Mouse (Mus musculus) forebrain, postnatal 0 days (tissue): ENCODE measurements around the gene Tnn. TPM values are rescaled to one million over a fixed set of nuclear protein-coding genes. Genes with fewer than 3 reads are reported as not detected.

Source experiments
- ATAC-seq: fragments of 200-750 bp; cut with Nextera tagmentation; 2 replicates; pipeline ENCODE4 v1.8.0; 2017; ENCODE audit warnings: mild to moderate bottlenecking, moderate library complexity
- DNase-seq: peaks from one replicate; pipeline ENCODE4 v3.0.0-alpha.2; 2015
- H3K27ac ChIP-seq: fragments of 300-500 bp; sonication (generic); 2 replicates; pipeline ENCODE4 v1.5.1; 2014; ENCODE audit warnings: low read depth, mild to moderate bottlenecking, antibody characterized with exemption, low read length, moderate library complexity, mixed read lengths
- H3K27me3 ChIP-seq: fragments of 300-500 bp; sonication (generic); 2 replicates; pipeline ENCODE4 v1.6.1; 2014; ENCODE audit warnings: mild to moderate bottlenecking, low read length, mixed read lengths; ENCODE audit not compliant: insufficient read depth
- H3K36me3 ChIP-seq: fragments of 300-500 bp; sonication (generic); 2 replicates; pipeline ENCODE4 v1.6.1; 2014; ENCODE audit warnings: mild to moderate bottlenecking, moderate library complexity; ENCODE audit not compliant: insufficient read depth
- H3K4me1 ChIP-seq: fragments of 300-500 bp; sonication (generic); 2 replicates; pipeline ENCODE4 v1.6.1; 2014; ENCODE audit warnings: antibody characterized with exemption; ENCODE audit not compliant: insufficient read depth
- H3K4me2 ChIP-seq: fragments of 300-500 bp; sonication (generic); 2 replicates; pipeline ENCODE4 v1.6.1; 2014; ENCODE audit warnings: low read depth, mild to moderate bottlenecking, moderate library complexity
- H3K4me3 ChIP-seq: fragments of 300-500 bp; sonication (generic); 2 replicates; pipeline ENCODE4 v1.5.1; 2014; ENCODE audit warnings: low read depth, low read length, mixed read lengths
- H3K9ac ChIP-seq: fragments of 300-500 bp; sonication (generic); 2 replicates; pipeline ENCODE4 v1.6.1; 2014; ENCODE audit warnings: mild to moderate bottlenecking
- H3K9me3 ChIP-seq: fragments of 300-500 bp; sonication (generic); 2 replicates; pipeline ENCODE4 v1.6.1; 2016; ENCODE audit warnings: low read length
- CTCF ChIP-seq: sonication (generic); IDR thresholded peaks from 2 replicates; pipeline ENCODE4 v1.5.1; 2016; ENCODE audit warnings: antibody characterized with exemption, control low read depth, low read depth
- WGBS: fragments of 180-500 bp; shearing (Covaris S2); extraction: QIAGEN DNeasy Blood & Tissue Kit; methylation state at CpG from one replicate; pipeline ENCODE4 v1.1.7; 2014; 5-methylcytosine and 5-hydroxymethylcytosine counted together
- polyA plus RNA-seq: library from polyadenylated mRNA; unstranded; fragments of >200 nt; fragmentation: Nextera tagmentation; extraction: Ambion mirVana; gene quantifications from 2 replicates; pipeline ENCODE4 v1.2.1, GENCODE M21; 2015
- total RNA-seq: library from RNA; depleted of rRNA; stranded (reverse); fragments of >200 nt; gene quantifications from 2 replicates; pipeline ENCODE4 v1.2.3, GENCODE M21; 2014

Gene Tnn
- total and polyA plus RNA-seq, 2 experiments from 2014 or later: 0.06 to 2.8 TPM

DNA sequence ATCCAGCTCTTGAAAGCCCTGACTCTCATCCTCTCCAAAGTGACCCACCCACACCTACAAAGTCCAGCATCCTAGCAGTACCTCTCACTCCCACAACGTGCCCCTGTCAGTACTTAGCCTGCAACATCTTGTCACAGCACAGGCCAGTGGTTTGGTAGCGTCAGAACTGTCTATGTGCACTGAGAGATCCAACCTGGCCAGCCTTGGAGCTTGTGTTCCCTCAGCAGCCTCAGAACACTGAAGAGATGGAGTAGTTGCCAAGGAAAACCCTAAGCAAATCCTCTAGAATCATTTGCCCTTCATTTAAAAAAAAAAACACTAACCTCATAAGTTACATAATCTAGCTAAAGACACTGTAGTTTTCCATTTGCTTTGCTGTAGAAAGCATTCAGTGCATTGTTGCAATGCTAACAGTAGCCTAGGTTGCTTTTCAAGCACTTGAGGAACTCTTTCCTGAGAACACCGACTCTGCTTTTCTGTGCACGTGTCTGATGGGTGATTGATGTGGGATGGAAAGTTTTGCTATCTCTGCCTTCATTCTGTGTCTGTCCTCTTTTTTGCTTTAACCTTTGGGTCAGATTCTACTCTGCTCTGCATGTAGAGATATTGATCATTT is 19.8 kb downstream of the Tnn start:
- TF ChIP-seq CTCF: no peak
- ATAC-seq (no peak), DNase-seq (no peak)
- no peaks in the 10 kb centered on the region for H3K27me3 ChIP-seq
- no peak overlapping the region for H3K4me3 ChIP-seq
- no peaks in the 10 kb centered on the region for H3K36me3 ChIP-seq
- WGBS: 83% methylated on average over 4 of the region's 4 CpGs
- no peak overlapping the region for H3K9ac ChIP-seq
- H3K4me1 ChIP-seq: no peaks in the 10 kb centered on the region
- no peaks in the 10 kb centered on the region for H3K9me3 ChIP-seq
- no peak overlapping the region for H3K27ac ChIP-seq
- no peak overlapping the region for H3K4me2 ChIP-seq

DNA sequence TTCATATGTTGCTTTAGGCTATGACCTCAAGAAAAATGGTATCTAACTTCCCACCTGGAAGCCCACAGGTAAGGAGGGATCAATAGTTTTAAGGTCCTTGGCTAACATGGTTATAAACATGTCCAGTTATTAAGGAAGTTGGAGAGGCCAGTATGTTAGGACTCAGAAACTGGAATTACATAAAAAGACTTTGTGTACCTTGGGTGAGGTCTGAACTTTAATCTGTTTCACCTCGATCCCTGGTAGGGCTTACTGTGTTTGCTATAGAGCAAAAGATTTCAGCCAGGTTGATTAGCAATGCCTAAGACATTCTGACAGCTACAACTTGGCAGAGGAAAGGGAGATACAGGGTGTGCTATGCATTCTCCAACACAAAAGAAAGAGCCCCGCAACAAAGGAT is 29.4 kb downstream of the Tnn start:
- Histone ChIP-seq H3K4me3 (no peak overlapping the region), H3K4me1 (no peaks in the 10 kb centered on the region), H3K4me2 (no peak overlapping the region), H3K36me3 (no peaks in the 10 kb centered on the region), H3K27ac (no peak overlapping the region), H3K9ac (no peak overlapping the region), H3K27me3 (no peaks in the 10 kb centered on the region), H3K9me3 (no peaks in the 10 kb centered on the region)
- TF ChIP-seq CTCF: no peak
- no peak for ATAC-seq
- DNase-seq: no peak
- 90% methylated on average over 2 of the region's 2 CpGs for WGBS

DNA sequence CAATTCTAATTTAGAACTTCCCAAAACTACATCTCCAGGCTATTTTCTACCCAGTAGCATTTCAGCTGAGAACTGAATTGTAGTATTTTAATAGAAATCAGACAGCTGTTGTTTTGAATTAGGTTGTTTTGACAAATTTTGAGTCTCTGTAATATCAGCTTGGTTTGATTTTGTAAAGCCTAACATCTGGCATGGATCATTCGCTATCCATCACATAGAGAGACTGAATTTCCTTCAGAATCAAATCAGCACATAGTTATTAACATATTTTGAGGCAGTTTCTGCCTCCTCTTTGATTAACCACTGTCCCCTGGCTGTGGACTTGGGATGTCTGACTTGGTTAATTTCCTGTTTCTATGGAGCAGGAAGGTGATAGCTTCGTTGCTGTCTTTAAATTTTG is 44.8 kb downstream of the Tnn start:
- Histone ChIP-seq H3K9ac (no peak overlapping the region), H3K4me1 (no peaks in the 10 kb centered on the region), H3K36me3 (no peaks in the 10 kb centered on the region), H3K27ac (no peak overlapping the region), H3K4me3 (no peak overlapping the region), H3K27me3 (no peaks in the 10 kb centered on the region), H3K4me2 (no peak overlapping the region), H3K9me3 (no peaks in the 10 kb centered on the region)
- 77% methylated on average over 2 of the region's 2 CpGs for WGBS
- no peak for TF ChIP-seq CTCF
- DNase-seq: no peak
- ATAC-seq: peak; percentile 65

DNA sequence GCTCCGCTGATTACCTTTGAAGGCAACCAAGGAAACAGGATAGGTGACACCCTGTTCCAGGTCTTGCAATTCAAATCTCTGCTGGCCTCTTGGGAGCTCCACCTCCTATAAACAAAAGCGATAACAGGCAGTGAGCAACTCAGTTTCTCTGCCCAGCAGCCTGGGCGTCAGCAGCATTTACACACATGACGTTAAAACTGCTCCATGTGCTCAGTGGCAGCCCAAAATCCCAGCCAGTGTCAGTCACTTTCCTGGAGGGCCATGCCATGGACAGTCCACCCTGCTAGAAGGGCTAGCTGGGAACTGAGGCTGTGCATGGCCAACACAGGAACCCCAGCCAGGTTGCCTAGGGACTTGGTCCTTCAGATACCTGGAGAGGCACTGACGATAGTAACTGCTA is 48.0 kb downstream of the Tnn start:
- Histone ChIP-seq H3K9me3 (no peaks in the 10 kb centered on the region), H3K4me2 (no peak overlapping the region), H3K27me3 (no peaks in the 10 kb centered on the region), H3K4me3 (no peak overlapping the region), H3K27ac (no peak overlapping the region), H3K9ac (no peak overlapping the region), H3K36me3 (no peaks in the 10 kb centered on the region), H3K4me1 (no peaks in the 10 kb centered on the region)
- no peak for TF ChIP-seq CTCF
- ATAC-seq (no peak), DNase-seq (no peak)
- 90% methylated on average over 5 of the region's 5 CpGs for WGBS

DNA sequence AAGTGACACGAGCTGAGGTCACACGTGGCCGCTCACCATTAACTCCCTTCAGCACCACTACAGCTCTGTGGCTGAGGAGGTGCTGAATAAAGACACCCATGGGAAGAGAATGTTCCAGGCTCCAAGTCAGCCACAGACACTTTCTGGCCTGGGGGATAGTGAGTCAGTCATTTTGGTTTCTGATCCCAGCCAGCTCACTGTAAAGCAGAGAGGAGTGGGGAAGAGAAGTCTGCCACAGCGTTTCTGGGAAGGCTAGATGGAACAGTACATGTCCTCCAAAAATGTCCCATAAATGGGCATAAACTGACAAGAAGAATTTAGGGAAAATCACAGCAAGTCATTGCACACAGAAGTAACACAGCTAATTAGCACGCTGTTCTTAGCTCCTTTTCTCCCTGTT is 52.4 kb downstream of the Tnn start:
- 63% methylated on average over 5 of the region's 5 CpGs for WGBS
- H3K4me1 ChIP-seq: no peaks in the 10 kb centered on the region
- DNase-seq (no peak), ATAC-seq (peak; percentile 66)
- no peak overlapping the region for H3K4me2 ChIP-seq
- no peaks in the 10 kb centered on the region for H3K36me3 ChIP-seq
- no peak for TF ChIP-seq CTCF
- no peaks in the 10 kb centered on the region for H3K9me3 ChIP-seq
- H3K4me3 ChIP-seq: no peak overlapping the region
- no peak overlapping the region for H3K9ac ChIP-seq
- no peak overlapping the region for H3K27ac ChIP-seq
- no peaks in the 10 kb centered on the region for H3K27me3 ChIP-seq

DNA sequence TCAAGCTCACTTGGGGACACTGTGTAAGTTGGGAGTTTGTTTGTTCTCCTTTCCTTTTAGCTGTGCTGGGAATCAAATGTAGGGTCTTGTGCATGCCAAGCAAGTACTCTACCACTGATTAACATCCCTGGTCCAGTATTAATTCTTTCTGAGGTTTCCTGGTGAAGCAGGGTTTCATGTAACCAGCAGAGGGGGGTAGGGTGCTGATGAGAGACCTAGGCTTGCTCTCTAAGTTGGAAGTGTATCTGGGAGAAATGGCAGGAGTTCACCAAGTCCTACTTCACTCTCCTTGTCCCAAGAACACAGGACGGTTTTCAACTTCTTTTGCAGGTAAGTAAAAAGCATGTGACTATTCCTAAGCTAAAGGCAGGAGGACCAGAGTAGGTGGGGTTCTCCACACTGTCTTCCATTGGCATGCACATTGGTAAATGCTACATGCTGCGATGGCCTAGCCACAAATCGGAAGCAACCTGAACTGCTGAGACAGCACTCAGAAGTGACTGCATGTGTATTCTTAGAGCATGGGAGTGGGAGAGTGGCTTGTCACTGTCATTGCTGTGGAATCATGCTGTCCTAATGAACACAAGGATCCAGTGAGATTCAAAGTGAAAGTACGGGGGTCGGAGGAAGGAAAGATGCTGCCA is 53.6 kb downstream of the Tnn start:
- H3K4me2 ChIP-seq: no peak overlapping the region
- ATAC-seq (no peak), DNase-seq (no peak)
- TF ChIP-seq CTCF: peak; percentile 43
- H3K4me1 ChIP-seq: no peaks in the 10 kb centered on the region
- no peaks in the 10 kb centered on the region for H3K27me3 ChIP-seq
- H3K36me3 ChIP-seq: no peaks in the 10 kb centered on the region
- H3K4me3 ChIP-seq: no peak overlapping the region
- no peak overlapping the region for H3K9ac ChIP-seq
- WGBS: 84% methylated on average over 5 of the region's 5 CpGs
- H3K27ac ChIP-seq: no peak overlapping the region
- H3K9me3 ChIP-seq: no peaks in the 10 kb centered on the region

DNA sequence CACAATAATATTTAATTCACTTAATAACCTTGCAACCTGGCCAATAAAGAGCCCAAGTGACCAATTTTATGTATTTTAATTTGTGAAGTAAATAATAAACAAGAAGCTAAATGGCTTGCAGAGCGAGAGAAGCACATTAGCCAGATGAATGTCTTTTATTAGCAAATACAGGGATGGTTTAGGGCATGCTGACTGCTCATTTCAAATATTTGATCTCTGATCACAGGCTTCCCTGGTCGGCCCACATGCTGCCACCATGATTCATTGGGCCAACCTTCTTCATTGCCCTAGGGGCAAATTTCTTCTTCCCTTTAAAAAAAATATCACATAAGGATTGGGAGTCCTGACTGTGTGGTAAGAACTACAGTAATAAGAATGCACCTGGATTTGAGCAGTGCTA is 66.7 kb downstream of the Tnn start:
- 90% methylated on average over 2 of the region's 2 CpGs for WGBS
- TF ChIP-seq CTCF: no peak
- Histone ChIP-seq H3K4me2 (no peak overlapping the region), H3K27me3 (no peaks in the 10 kb centered on the region), H3K4me3 (no peak overlapping the region), H3K9ac (no peak overlapping the region), H3K9me3 (no peaks in the 10 kb centered on the region), H3K36me3 (no peaks in the 10 kb centered on the region), H3K4me1 (no peaks in the 10 kb centered on the region), H3K27ac (no peak overlapping the region)
- DNase-seq: no peak
- ATAC-seq: no peak
